Mouse (Mus musculus) heart, postnatal 0 days (tissue): ENCODE data around the gene Gm17387.

Experiments
- CTCF ChIP-seq: IDR thresholded peaks from 2 replicates; pipeline ENCODE4 v1.5.1; 2016; ENCODE audit warnings: antibody characterized with exemption, control low read depth, low read depth
- EP300 ChIP-seq: IDR thresholded peaks from 2 replicates; pipeline ENCODE4 v1.6.1; 2016; ENCODE audit warnings: antibody characterized with exemption, low read depth

- no peak for TF ChIP-seq CTCF
- no peak for TF ChIP-seq EP300
These were observed 22.2 kb downstream of the Gm17387 start for GRCm38 (mm10) chr7:141051060-141051685.
